Mouse (Mus musculus): ENCODE data around the gene Esrrg. TPM values are rescaled to one million over a fixed set of nuclear protein-coding genes. Genes with fewer than 3 reads are reported as not detected.

The Esrrg gene
- polyA plus RNA-seq, 1 experiment = 2.7 TPM

DNA sequence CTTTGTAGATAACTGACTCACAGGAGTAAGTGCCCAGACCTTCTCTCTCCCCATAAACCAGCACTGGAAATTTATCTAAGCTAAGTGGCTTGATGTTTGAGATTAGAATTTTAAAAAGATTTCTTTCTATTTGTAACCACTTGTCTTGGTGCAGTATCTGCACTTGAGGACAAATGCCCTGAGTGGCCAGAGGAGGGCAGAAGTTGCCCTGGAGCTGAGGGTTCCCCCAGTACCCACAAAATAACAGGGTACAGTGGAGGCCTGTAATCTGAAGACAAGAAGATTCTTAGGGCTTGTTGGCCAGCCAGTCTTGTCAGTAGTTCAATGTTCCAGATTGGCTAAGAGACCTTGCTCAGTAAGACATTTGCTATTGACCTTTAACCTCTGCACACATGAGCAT, 461.3 kb downstream of the Esrrg start:
- DNase-seq (ENCODE audit: low read depth) = no peak

DNA sequence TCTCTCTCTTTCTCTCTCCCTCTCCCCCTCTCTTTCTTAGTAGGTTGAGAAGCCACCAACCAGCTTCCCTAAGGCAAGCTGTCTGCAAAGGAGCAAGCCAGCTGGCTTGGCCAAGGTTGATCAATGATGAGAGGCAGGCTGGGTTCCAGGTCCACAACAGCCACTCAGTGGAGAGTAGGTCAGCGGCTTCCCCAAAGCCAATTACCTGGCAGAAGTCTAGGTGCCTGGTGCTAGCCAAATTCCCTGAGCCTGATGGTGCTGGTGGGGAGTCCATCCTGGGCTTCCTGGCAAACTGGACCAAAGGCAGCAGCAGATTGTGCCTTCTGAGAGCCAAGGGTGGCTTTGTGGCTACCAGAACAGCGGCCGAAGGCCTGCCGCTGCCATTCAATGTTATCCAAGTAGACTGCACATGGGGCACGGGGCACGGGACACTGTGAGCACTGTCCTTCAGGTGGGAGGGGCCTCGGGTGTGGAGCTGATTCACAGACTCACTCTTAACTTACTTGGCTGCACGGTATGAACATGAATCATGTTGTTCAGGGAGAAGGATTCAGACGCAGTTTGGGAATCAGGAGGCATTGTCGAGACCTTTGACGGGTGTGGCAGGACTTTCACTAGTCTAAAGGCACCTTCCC, 469.1 kb downstream of the Esrrg start:
- DNase-seq (ENCODE audit: low read depth) = no peak

DNA sequence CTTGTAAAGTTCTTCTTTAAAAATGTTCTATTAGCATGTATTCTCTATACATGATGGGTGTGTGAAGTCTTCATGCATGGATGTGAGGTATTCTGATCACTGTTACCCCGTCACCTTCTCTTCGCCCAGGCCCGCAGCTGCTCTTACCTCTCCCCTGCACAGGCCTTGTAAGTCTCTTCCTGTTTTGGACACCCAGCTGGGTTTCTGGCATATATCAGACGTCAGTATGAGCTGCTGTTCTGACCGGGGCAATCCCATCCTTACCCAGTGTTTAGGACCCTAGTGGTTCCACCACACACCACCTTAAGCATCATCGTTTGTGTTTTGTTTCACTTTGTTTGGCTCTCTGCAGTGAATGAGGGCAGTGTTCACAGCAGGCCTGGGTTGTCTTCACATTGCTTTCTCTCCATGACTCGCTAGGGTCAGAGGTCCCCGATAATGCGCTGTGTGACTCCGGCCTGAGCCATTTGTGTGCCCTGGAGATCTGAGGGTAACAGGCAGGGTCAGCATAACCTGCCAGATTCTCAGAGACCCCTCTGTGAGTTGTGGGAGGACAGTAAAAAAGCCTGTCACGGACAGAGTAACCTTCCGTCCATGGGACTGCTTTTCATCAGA, 471.8 kb downstream of the Esrrg start:
- no peak for DNase-seq (ENCODE audit: low read depth)

DNA sequence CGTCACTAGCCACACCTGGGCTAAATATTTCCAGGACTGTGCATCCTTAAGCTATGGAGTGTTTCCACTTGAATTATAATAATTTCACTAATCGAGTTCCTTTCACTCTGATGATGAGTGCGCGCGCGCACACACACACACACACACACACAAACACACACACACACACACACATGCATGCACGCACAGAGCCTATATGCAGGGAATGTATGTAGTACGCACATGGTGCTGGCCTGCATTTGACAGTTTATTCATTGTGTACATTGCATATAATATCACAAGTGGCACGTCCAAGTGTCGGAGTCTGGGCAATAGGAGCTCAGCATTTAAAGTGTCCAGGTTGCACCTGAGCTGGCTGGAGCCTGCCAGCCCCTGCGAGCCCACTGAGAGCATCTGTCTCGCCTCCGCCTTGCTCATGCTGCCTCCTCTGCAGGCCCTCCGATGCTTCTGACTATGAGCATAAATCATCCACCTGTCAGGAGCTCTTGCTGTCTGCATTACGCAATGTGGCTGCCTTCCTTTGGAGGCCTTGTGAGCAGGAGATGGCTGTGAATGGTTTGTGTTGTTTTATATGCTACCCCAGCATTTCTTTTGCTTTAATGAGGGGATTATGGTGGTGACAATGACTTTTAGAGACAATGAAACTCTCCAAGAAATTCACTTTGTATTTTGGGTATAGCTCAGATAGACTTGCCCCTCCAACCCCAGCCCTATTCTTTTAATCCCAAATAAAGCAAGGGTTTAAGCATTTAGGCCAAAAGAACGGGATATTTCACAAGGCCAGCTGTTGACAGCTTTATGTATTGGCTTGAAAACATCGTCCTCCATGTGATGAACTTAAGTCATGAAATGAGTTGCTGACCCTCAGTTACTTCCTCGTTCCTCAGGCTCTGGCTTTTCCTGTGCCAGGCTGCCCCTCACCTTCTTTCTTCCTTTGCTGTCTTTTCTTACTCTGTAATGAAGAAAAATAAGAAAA, 474.4 kb downstream of the Esrrg start:
- no peak for DNase-seq (ENCODE audit: low read depth)

GRCm38 (mm10) chr1:188085116-188085879, 476.7 kb downstream of the Esrrg start:
- DNase-seq (ENCODE audit: low read depth) = no peak

DNA sequence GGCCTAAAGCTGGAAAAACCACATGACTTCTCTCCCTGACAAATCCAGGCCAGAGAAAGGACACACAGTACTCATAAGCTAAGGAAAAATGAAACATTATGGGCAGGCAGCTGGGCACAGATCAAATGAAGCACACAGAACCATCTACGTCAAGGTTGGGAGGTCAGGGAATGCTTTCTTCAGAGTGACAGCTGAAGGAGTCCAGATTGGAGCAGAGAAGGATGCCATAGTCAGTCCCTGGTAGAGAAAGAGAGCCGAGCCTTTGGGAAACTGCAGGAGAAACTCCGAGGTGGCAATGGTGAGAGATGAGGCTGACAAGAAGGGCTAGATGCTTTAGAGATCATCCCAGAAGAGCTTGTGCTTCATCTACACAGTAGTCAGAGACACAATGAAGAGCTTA, 485.1 kb downstream of the Esrrg start:
- no peak for DNase-seq (ENCODE audit: low read depth)

GRCm38 (mm10) chr1:188101832-188102231, 493.2 kb downstream of the Esrrg start:
- DNase-seq (ENCODE audit: low read depth) = no peak

GRCm38 (mm10) chr1:188103179-188103578, 494.6 kb downstream of the Esrrg start:
- DNase-seq (ENCODE audit: low read depth) = no peak

DNA sequence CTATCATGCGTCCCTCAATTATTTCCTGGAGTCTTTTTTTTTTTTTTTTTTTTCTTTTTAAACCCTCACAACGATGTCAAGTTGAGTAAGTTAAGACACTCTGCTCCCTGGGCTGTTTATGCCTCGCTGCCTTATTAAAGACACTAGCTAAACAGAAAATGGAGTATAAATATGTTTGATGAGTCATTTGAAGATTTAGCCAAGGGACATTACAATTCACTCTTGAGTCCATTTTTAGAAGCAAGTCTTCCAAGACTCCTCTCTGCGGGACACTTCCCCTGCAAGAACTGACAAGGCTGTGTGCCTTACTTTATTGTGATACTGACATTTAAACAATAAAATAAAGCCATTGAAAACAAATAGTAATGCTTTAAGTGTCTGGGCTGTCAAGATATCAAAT, 496.9 kb downstream of the Esrrg start:
- DNase-seq (ENCODE audit: low read depth) = no peak

- DNase-seq (ENCODE audit: low read depth) = no peak
These were observed 499.4 kb downstream of the Esrrg start for GRCm38 (mm10) chr1:188107946-188108345.

DNA sequence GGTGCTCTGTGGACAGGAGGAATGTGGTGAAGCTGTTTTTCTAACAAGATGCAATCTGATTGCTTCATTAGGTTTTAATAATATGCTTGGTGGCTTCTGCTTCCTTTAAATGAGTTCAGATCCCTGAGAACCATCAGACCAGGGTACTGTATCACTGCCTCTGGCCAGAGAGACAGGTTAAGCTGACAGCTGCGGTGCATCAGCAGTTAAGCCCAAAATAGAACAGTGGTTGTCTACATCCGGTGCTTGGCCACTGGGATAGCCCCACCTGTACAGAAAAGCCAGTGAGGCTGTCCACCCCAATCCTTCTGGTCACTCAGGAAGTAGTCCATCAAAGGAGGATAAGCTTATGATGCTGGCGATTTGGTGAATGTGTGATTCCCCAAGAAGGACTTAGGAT, 503.0 kb downstream of the Esrrg start:
- no peak for DNase-seq (ENCODE audit: low read depth)

- no peak for DNase-seq (ENCODE audit: low read depth)
These were observed 504.6 kb downstream of the Esrrg start for GRCm38 (mm10) chr1:188113240-188113639.

DNA sequence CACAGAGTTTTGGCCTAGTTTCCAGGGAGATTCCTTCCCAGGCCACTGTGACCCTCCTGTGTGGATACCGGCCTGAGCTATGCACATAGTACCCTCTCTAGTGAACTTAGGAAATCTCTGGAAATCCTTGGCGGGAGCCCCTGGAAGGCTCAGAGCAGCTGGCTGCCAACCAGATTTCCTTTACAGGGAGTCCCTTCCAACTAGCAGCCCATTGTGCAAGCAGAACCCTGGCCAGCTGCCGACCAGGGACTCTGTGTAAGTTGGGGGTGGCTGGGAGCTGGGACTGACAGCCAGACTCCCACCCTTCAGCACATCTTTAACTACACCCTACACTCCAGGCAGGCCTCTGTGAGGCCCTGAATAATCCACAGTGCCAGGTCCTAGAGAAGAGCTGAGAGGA, 509.5 kb downstream of the Esrrg start:
- DNase-seq (ENCODE audit: low read depth) = no peak

- DNase-seq (ENCODE audit: low read depth) = no peak
These were observed 511.2 kb downstream of the Esrrg start for GRCm38 (mm10) chr1:188119806-188120205.

GRCm38 (mm10) chr1:188125521-188126021, 517.0 kb downstream of the Esrrg start:
- DNase-seq (ENCODE audit: low read depth) = no peak

DNA sequence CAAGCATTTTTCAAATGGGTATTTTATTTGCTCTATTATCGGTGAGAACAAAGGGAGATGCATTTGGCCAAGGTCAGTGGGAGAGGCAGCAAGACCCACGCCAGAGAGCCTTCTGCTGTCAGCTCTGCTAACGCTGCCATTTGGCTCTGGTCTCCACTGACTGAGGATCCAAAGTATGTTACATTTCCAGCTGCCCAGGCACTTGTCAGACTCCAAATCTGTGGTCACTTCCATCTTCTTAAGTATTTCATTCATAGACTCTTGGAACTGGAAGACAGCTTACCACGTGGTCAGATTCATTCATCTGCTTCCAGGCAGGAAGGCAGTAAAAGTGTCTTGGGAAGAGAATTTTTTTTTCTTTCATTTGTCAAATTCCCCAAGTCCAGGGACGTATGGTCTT, 527.5 kb downstream of the Esrrg start:
- no peak for DNase-seq (ENCODE audit: low read depth)

DNA sequence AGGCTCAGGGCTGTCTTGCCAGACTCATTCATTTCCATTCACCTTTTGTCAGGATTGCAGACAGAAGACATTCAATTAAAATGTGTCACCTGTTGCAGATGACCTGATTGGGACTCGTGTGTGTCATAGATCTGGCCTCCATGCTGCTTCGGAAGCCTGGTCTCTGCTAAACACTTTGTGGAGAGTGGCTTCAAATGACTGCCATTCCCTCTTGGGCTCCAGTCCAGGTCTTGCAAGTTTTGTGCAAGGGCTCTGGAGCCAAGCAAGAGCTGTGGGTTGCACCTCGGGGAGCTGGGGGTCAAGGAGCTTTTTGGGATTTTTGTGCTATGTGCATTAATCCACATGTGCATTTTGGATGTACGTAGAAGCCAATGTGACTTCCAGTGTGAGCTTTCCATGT, 530.9 kb downstream of the Esrrg start:
- DNase-seq (ENCODE audit: low read depth) = no peak

GRCm38 (mm10) chr1:188140221-188140620, 531.6 kb downstream of the Esrrg start:
- no peak for DNase-seq (ENCODE audit: low read depth)

- no peak for DNase-seq (ENCODE audit: low read depth)
These were observed 539.0 kb downstream of the Esrrg start for GRCm38 (mm10) chr1:188147381-188148156.

DNA sequence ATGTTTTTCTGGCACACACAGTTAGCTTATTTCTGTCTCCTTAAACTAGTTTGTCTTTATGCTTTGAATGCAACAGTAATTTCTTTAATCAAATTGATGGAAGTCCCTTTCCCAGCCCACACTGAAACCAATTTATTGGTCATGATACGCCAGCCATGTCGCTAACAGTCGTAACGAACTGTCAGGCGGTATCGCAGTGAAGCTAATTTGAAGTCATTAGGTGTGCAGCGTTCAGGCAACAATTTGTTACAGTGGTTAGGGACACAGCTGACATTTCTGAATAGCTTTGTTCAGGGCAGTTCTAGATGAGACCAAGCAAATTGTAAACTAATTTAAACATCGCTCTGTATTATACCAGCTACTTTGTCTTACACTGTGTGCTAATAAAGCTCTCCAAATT, 542.5 kb downstream of the Esrrg start:
- no peak for DNase-seq (ENCODE audit: low read depth)

- no peak for DNase-seq (ENCODE audit: low read depth)
These were observed 543.4 kb downstream of the Esrrg start for GRCm38 (mm10) chr1:188152011-188152410.
